Mouse (Mus musculus) embryo, embryonic 9.5 days (tissue): ENCODE data around the gene Mak.

Experiments
- DNase-seq: peaks from one replicate; pipeline ENCODE4 v3.0.0-alpha.2; 2017; ENCODE audit errors: extremely low spot score

The Mak gene

DNA sequence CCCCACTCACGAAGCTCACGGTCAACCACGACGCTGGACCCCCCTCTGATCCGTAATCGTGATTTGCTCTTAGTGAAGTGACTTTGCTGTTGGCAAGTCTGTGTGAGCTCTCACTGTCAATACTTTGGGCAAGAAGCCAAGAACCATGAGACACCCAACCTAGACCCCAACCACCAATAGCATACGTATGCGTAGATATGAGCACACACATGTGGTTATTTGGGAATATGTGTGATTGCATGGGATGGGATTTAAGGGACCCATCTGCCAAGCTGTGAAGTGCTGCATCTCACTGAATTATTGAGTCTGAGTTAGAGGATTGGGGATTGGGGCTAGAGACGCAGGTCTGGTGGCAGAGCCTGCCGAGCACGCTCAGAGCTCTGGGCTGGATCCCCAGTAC is 7.9 kb downstream of the Mak start:
- DNase-seq: no peak

DNA sequence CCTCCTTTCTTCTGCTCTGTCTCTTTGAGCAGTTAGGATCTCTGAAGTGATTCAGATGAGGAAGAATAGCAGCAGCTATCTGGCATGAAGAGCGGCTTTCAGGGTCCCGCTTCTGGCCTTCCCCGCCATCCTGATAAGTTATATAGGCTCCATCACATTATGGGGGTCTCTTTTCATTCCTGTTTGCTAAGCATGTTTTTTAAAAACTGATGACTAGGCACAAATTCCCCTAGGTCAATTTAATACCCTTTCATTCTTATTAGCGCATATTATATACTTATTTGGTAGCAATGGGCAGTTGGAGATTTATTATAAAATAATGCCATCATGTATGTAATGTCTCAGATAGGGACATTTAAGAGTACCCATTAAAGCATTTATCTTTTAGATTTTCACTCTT is 11.9 kb downstream of the Mak start:
- no peak for DNase-seq

DNA sequence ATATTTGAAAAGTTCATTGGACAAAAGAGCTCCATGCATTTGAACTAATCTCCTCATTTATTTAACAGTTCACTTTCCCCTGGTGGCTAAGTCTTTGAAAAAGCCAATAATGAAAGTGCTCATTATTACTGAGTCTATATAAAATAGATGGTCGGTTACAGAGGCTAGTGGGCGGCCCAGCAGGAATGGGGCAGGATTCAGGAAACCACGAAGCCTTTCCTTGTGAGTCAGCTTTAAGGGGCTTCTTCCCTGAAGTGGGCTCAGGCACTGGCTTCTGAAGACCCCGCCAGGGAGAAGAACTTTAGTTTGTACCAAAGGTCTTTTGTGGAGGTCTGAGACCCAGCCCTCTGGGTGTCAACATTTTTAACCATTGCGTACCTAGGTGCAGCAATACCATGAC is 27.5 kb downstream of the Mak start:
- no peak for DNase-seq

DNA sequence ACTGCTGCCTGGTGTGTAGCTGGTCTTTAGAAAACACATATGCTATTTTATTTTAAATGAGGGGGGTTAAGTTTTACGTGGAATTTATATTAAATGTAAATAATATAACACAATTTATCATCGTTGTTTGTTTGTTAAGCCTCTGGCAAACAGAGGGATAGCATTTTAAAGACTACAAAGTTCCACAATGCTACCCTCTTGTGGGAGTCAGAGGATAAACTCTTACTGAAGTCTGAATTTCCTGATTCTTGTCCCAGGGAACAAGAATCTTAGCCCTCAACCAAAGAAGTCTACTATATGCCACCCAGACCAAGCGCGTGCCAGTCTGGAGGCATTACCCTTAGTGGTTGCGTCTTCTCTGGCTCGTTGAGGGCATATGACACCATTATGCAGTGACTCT is 32.2 kb downstream of the Mak start:
- DNase-seq: no peak

DNA sequence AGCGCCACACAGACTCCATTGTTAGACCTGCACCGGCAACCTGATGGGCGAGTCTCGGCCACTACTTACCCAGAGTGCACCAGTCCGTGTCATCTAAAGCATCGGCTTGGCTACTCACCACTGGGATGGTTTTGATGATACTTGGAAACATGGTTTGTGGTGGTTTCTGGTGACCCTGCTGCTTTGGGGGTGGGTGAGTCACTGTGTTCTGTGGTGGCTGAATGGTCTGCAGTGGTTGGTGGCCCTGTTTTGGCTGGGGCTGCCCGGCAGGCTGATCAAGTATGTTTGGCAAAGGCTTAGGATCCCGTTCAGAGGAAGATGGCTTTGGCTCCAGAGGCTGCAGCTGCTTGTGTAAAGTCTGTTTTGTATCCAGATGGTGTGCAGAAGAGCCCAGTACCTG is 33.6 kb downstream of the Mak start:
- no peak for DNase-seq

DNA sequence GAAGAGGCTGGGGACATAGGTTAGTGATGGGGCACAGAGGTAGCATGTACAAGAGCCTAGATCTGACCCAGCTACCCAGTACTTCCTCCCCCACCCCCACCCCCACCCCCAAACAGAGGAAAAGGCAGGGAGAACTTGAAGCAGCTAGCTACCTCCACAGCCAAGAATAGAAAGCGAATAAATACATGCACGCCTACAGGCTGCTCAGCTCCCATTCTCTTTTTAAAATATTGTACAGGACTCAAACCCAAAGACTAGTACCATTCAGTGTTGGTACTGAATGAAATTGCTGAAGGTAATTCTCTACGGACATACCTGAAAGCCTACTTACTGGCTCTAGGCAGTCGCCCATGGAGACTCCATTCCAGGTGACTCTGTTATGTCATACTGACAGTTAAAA is 37.0 kb downstream of the Mak start:
- no peak for DNase-seq

DNA sequence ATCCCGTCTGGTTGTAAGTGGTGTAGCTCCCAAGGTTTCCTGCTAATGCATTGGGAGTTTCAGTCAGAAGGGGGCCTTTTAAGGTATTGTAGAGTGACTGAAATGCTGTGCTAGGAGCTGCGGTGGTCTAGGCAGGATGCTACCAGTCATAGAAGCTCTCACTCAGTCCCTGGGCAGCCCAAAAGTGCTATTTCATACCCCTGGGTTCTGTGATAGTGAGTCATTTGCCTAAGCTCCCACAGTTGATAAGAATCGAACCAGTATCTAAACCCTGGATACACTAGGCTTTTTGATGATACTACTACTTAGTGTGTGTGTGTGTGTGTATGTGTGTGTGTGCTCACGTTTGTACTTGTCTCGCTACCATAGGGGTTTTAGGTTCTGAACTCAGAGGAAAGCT is 49.4 kb downstream of the Mak start:
- no peak for DNase-seq

DNA sequence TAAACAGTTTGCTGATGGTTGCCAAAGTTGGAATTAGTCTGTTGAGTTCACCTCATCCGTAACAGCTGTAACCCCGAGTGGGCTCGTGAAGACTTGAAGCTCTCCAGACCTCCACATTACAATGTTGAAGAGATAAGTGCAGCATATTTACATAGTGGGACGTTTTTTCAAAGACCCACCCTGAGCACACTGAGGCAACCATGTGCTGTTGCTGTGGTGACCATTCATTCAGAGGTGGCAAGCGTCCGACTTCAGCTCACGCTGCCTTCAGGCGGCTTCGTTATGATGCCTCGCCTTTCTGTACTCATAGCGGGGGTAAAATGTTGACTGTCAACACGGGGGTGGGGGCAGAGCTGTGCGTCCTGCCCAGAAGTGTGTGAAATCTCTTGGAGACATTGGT is 57.4 kb downstream of the Mak start:
- no peak for DNase-seq

DNA sequence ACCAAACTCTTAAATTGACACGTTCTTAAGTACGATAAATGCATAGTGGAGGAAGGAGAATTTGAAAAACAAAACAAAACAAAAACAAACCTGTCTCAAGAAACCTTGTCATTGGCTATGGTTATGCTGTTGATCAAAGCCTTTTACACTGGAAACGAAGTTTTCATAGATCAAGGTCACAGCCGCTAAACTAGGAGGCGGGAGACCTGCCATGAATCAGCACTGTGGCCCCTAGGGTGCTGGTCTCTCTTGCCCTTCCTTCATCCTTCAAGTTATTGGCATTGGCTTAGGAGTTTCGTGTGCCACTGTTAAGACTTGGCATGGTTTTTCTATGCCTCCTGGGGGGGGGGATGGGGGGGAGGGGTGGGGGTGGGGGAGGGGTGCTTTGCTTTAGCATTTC is 57.9 kb downstream of the Mak start:
- no peak for DNase-seq

DNA sequence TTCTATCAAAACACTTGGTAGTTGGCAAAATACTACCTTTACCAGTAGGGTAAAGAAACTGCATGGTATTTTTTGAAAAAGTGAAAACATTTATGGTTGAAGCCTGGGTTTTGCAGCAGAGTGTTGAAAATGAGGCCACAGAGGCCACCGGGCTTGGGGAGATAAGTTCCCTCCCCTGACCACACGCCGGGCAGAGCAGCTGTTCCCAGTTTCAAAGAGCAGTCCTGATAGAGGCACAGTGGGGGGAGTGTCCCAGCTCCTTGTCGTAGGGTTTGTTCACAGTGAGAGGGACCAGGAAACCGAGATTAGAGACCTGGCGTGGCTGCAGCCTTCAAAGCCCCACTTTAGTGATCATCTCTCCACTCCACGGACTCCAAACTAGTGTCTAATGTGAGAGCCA is 59.0 kb downstream of the Mak start:
- DNase-seq: no peak

DNA sequence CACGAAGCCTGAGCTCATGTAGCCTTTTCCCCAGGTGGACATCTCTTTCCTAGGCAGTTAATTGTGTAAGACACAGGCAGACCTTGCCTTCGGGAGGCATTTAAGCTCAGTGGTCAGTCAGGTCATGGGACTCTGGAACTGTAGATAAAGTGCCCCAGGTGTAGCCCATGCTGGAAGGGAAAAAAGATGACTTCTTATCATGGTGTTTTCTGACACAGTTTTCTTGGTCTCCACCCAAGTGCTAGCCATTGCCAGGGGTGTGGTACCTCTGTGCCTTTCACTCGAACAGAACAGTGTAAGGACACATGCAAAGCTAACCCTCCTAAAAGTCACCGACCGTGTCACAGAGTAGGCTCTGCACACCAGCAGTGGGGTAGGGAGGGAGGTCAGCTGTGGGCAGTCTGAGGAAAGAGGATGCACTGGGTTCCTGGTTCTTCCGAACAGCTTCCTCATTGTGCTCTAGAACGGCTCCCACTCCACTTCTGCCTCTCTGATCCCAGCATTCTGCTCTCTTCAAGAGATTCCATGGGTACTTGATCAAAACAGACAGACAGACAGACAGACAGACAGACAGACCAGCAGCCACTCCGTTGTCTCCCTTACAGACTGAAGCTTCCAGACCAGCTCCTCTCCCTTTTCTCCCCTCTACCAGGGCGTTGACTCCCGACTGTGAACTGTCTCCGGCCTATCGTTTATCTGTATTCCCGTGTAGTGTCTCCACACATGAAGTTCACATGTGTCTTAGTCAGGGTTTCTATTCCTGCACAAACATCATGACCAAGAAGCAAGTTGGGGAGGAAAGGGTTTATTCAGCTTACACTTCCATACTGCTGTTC is 60.5 kb downstream of the Mak start:
- no peak for DNase-seq

DNA sequence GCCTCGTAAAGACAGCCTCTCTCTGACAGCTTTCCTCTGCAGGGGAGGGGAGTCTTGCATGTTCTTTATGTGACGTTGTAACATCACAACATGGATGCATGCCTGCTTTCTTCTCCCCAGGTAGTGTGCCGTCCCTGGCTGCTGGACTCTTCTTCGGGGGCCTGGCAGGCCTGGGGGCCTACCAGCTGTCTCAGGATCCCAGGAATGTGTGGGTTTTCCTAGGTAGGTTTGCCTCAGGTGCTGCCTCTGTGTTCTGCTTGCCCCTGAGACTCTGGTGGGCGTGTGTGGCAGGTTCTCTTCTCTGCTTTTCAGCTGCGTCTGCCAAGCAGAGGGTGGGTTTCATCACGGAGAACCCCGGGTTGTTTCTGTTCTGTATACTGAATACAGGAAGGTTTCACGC is 61.3 kb downstream of the Mak start:
- no peak for DNase-seq

DNA sequence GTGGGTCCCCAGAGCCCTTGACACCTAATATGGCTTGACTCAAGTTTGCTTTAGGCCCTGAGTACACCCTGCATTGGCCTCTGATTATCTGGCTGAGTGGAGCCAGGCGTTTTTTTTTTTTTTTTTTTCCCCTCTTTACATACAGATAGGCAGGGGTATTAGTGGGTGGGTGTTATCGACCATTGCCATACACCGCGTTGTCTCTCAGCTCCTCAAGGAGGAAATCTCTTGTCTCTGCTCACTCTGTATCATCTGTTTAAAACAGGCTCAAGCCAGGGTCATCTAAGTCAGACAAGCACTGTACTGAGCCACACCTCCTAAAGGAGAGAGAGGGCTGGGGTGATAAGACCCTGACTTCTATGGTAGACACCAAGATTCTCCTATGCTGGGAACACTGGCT is 61.7 kb downstream of the Mak start:
- DNase-seq: no peak

DNA sequence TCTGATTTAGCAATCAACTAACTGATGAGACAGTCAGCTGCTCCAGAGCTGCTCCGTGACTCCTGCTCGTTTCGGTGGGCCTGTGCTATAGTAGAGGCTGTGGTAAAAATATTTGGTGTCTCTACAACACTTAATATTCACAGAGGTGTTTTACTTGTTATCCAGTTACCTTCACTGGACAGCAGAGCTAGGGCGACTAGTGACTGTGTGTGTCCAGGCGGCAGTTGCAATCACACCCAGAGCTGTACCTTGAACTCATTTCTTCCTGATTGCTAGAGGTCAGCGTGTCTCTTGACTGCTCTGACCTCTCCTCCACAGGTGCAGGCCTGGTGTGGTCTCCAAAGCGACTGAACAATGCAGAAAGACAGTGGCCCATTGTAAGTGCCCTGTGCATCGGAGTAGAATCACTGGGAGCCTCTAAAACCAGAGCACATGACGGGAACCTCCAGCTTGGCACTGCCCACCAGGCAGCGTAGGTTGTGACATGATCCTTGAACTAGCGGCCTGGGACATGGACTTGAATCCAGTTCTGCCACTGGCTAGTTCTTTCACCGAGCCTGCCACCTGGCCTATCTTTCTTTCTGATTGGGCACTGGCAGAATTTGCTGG is 62.6 kb downstream of the Mak start:
- no peak for DNase-seq

DNA sequence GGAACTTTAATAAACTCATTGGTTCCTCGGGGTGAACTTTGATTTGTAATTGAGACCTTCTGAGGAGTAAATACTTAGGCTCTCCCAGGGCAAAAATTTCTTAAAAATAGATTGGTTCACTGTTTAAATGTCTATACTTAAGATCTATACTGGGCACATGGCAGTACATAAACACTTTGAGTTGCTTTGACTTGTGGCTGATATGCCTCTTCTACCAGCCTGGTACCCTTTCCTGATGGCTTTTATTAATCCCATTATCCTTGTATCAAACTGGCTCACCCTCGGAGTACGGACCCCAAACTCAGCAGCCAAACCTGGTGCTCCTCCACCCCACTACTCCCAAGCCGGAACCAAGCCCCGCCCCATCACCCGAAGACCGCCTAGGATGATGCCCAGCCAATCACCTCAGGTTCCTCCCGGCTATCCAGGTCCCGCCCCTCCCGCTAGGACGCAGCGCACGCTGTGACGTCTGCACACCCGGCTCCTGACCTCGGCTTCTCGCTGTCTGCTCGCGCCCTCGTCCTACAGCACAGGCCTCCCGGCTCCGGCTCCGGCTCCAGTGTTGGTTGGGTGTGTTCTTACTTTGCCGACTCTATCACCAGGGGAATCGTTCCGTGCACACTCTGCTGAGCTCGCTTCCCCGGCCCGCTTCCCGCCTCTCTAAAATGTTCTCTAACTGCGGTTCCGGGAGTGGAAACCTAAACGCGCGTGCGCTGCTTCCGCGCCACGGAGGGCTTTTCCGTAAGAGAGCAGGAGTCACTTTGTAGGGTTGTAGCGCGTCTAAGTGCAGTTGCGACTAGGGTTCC is 63.5 kb downstream of the Mak start, which contains the start of gene Tmem14c:
Gene Tmem14c, plus strand, starts transcription at position 464 of the 806 bp plus-strand sequence.
- DNase-seq: peak; percentile 94

DNA sequence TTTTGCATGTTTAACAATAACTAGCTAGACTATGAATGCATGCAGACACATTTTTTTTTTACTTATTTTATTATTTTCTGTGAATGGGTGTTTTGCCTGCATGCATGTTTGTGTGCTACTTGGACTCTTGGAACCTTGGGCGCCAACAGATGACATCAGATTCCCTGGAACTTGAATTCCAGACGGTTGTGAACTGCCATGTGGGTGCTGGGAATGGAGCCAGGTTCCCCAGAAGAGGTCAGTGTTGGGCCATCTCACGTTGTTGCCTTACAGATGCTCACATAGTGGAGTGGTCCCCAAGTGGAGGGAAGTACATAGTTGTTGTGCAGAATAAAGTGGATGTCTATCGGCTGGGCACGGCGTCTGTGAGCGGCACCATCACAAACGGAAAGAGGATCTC is 70.6 kb downstream of the Mak start:
- DNase-seq: no peak

DNA sequence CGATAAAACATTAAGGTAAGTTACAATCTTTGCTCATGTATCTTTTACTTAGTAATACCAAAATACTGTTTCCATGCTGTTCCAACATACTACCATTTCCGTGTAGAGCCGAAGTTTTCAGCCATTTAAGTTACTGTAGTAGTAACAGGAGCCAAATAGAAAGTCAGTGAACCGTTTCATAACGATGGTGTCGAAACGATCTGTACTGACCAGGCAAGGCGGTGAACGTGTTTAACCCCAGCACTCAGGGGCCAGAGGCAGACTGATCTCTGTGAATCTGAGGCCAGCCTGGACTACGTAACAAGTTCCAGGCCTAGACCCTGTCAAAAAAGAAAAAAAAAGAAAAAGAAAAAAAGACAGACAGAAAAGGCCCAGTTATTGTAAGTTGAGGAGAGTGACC is 71.2 kb downstream of the Mak start:
- no peak for DNase-seq

DNA sequence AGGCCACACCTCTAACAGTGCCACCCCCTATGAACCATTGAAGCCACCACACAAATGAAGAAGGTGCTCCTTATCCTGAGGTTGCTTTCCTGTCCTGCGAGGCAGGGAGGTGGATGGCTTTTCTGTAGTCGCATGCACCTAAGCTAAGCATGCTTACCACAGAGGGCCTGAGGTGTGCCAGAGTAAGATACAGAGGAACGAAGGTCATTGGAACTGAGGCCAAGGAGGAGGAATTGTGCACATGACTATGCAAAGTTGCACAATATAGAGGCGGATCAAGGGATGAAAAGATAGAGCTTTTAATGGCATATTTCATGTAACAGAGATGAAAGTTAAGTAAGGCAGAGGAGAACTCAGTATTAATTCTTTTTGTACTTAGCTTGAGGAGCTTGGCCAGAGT is 73.3 kb downstream of the Mak start:
- DNase-seq: no peak

DNA sequence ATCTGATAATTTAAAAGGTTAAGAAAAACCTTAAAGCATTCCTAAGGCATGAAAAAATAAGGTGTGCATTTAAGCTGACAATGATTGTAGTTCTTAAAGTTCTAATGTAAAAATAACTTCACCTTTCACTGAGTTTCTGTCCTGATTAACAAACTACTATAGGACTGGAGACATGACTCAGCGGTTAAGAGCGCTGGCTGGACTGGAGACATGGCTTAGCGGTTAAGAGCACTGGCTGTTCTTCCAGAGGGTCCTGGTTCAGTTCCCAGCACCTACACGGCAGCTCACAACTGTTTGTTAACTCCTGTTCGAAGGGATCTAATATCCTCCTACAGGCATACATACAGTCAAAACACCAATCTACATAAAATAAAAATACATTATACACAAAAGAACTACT is 77.5 kb downstream of the Mak start:
- no peak for DNase-seq

DNA sequence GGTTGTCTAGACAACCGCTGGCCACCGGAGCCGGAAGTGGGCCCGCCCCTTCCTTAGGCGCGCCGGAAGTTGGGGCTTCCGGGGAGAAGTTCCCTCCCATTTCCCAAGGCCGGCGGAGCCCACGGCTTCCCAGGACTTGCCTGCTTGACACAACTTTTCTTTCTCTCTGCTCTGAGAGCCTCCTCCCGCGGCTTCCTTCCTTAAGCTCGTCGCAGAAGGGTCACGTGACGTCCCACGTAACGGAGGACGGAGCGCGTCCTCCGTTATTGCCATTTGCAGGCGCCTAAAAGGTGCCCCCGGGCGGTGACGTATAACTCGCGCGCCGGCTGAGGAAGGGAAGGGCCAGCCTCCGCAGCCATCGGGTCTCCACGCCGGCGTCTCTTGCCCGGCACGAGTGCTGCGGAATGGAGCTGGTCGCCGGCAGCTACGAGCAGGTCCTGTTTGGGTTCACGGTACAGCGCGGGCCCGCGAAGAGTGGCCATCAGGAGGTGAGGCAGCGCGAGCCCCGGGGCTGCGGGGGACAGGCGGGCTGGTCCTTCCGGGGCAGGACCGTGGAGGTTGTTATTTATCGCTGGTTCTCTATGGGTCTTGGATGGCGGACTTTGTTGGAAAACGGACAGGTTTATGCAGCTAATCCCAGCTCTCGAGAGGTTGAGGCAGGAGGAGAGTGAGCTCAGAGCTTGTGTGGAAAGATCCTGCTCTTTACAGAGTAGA is 78.4 kb downstream of the Mak start, which contains the start of gene Pak1ip1:
Gene Pak1ip1, plus strand, starts transcription at position 98 of the 714 bp plus-strand sequence.
- DNase-seq: peak; percentile 95

DNA sequence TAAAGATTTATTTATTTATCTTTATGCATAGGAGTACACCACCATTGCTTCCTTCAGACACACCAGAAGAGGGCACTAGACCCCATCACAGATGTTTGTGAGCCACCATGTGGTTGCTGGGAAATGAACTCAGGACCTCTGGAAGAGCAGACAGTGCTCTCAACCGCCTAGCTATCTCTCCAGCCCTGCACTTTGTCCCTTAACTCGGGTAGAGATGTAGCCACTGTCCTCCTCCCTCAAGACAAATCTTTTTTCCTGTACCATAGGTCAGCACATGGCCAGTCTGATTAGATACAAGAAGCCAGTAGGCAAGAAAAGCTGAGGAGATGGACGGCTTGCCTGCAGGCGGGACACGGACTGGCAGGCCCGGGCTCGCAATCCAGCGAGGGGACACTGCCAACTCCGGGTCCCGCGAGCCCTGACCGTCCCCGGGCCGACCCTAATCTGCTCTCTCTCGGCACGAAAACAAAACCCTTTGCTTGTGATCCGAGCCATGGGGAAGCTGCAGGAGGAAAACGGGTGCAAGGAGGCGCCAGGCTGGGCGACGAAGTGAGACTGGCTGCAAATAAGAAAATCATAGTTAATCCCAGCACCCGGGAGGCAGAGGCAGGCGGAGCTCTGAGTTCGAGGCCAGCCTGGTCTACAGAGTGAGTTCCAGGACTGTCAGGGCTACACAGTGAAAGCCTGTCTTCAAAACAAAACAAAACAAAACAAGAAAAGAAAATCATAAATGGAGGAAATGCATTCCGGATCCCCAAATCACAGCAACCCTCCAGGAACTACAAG is 79.2 kb downstream of the Mak start:
- peak; percentile 53 for DNase-seq
